ENCODE assay signal across 8 mouse cellular contexts in the genomic region with DNA sequence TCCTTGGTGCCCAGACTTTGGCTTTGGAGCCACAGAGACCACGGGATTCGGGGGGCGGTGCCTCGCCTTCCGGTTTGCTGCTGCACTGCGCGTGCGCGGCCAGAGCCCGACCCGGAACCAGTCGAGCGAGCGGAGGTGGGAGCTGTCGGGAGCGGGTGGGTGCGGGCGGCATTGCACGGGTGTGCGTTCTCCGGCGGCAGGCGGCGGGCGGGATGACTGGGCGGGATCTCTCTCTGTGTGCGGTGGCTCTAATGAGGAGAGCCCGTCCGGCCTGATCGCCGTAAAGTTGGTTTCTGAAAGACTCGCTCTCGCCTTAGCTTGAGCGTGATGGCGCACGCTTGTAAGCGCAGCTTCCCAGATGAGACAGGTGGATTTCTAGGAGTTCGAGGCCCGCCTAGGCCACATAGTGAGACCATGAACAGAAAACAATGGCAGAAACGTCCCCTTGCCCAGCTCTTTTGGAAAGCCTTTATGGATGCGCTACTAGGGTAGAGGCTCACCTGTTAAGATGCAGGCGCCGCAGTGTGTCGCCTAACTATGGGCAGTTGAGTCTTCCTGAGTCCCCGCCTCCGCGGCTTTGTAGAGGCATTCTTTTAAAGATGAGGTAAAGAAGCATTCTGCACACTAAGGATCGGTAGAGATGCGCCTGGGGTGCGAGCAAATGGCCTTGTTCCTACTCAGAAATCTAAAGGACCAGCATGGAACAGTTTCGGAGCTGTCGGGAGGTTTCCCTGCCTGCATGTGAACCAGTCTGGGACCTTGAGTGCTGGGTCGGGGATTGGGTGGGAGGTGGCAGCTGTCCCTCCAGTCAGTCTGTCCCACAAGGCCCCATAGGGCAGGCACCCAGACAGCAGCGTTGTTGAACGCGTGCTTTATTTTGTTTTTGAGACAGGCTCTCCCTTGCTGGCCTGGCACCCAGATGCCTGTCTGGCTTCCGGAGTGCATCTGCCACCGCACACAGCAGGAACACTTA. TPM values are rescaled to one million over a fixed set of nuclear protein-coding genes. Genes with fewer than 3 reads are reported as not detected.
A peak's percentile ranks its signal among the peaks of the same experiment; 100 is the strongest.
DNase-seq lines count a peak whose midpoint lies in the region; ATAC-seq and TF ChIP-seq lines count a peak whose summit lies in the region.

Gene Mtg2 (plus strand): TSS at position 108 of the 973 bp plus-strand sequence.

- DNase-seq in G1E (ENCODE audit: low spot score), result peak; percentile 94
- DNase-seq in cerebellum, adult 18-20 months, result peak; percentile 94 to 97
- DNase-seq in forebrain, postnatal 0 days, result peak; percentile 97
- DNase-seq in heart, postnatal 4 days, result peak; percentile 97
- DNase-seq in layer of hippocampus, adult 8-10 months (ENCODE audit: low spot score in 2 of 2), result peak; percentile 93 to 96
- DNase-seq in ovary, adult 18-20 months (ENCODE audit: low spot score), result peak; percentile 89
- peak; percentile 92 for DNase-seq in thymus, postnatal 0 days (ENCODE audit: low spot score)

- peak within 1 kb of the TSS; percentile 79 for H3K4me3 ChIP-seq in G1E (ENCODE audit: low read depth, low read length)
- H3K4me3 ChIP-seq in forebrain, postnatal 0 days (ENCODE audit: low read depth, low read length), result peak within 1 kb of the TSS; percentile 58
- peak within 1 kb of the TSS; percentile 84 for H3K4me3 ChIP-seq in lung, embryonic 15.5 days

- peaks cover 26% of the 10 kb centered on the region for H3K4me1 ChIP-seq in G1E (ENCODE audit: insufficient read depth, low read depth, low read length)
- peaks cover 5% of the 10 kb centered on the region; the same call in 1 of the 2 replicates for H3K4me1 ChIP-seq in forebrain, postnatal 0 days (ENCODE audit: insufficient read depth)
- H3K4me1 ChIP-seq in lung, embryonic 15.5 days, result peaks cover 12% of the 10 kb centered on the region

- peak within 1 kb of the TSS; percentile 63 for H3K4me2 ChIP-seq in forebrain, postnatal 0 days (ENCODE audit: low read depth)
- H3K4me2 ChIP-seq in lung, embryonic 15.5 days, result peak within 1 kb of the TSS; percentile 91

- 3% methylated on average over 58 of the region's 58 CpGs for WGBS in forebrain, postnatal 0 days
- 5% methylated on average over 58 of the region's 58 CpGs for WGBS in lung, embryonic 15.5 days

- no peaks in the 10 kb centered on the region for H3K27me3 ChIP-seq in G1E (ENCODE audit: insufficient read depth, low read length)
- H3K27me3 ChIP-seq in forebrain, postnatal 0 days (ENCODE audit: insufficient read depth, low read length), result no peaks in the 10 kb centered on the region
- H3K27me3 ChIP-seq in lung, embryonic 15.5 days, result no peaks in the 10 kb centered on the region

- H3K9me3 ChIP-seq in G1E (replicated peaks), result no peaks in the 10 kb centered on the region
- no peaks in the 10 kb centered on the region for H3K9me3 ChIP-seq in forebrain, postnatal 0 days (ENCODE audit: low read length)
- H3K9me3 ChIP-seq in lung, embryonic 15.5 days, result no peaks in the 10 kb centered on the region

- peak within 1 kb of the TSS; percentile 70 for H3K9ac ChIP-seq in forebrain, postnatal 0 days
- peak within 1 kb of the TSS; percentile 79 for H3K9ac ChIP-seq in lung, embryonic 15.5 days

- H3K36me3 ChIP-seq in G1E (replicated peaks), result peaks cover 59% of the 10 kb centered on the region
- peaks cover 16% of the 10 kb centered on the region for H3K36me3 ChIP-seq in forebrain, postnatal 0 days (ENCODE audit: insufficient read depth)
- H3K36me3 ChIP-seq in lung, embryonic 15.5 days, result peaks cover 11% of the 10 kb centered on the region; the same call in 1 of the 2 replicates

- peak within 1 kb of the TSS; percentile 90 for H3K27ac ChIP-seq in forebrain, postnatal 0 days (ENCODE audit: low read depth, low read length)
- H3K27ac ChIP-seq in lung, embryonic 15.5 days, result peak within 1 kb of the TSS; percentile 74

- peak; percentile 80 for ATAC-seq in G1E (ENCODE audit: extremely low read depth, insufficient number of reproducible peaks, low FRiP score, poor library complexity, severe bottlenecking)
- ATAC-seq in forebrain, postnatal 0 days, result peak; percentile 98
- ATAC-seq in lung, embryonic 15.5 days (ENCODE audit: borderline replicate concordance, extremely low read depth, low FRiP score, low TSS enrichment), result peak; percentile 96

- no peak for TF ChIP-seq CTCF in G1E (IDR thresholded peaks at IDR 0.05; ENCODE audit: low read depth, low read length)
- TF ChIP-seq CTCF in forebrain, postnatal 0 days (IDR thresholded peaks at IDR 0.05; ENCODE audit: low read depth), result peak; percentile 35

RNA-seq across cellular contexts. Expression of gene Mtg2, which starts in this region (rescaled TPM):
- total RNA-seq in G1E (2014; fragmentation: Nextera tagmentation) (11.0 and 12.3 TPM in 2 replicates), G1E (2017) (21.7 and 24.8 TPM in 2 replicates)
- polyA plus RNA-seq in G1E (2012), result 12.9 and 14.8 TPM in 2 replicates
- 27.9 and 32.2 TPM in 2 replicates for total RNA-seq in forebrain, postnatal 0 days (2014; rRNA removed)
- 23.5 and 25.5 TPM in 2 replicates for polyA plus RNA-seq in forebrain, postnatal 0 days (2015; fragmentation: Nextera tagmentation; extraction: Ambion mirVana)
- 10 to 100 TPM; 14.2 to 16.5 TPM for total RNA-seq in heart, postnatal 4 days (2021)
- 10 to 100 TPM; 15.6 to 25.8 (median 19.3) TPM for total RNA-seq in layer of hippocampus, adult 8-10 months (2022)
- 26.4 and 26.6 TPM in 2 replicates for polyA plus RNA-seq in lung, embryonic 15.5 days (2015; fragmentation: Nextera tagmentation; extraction: Ambion mirVana)
- 25.6 and 25.9 TPM in 2 replicates for polyA plus RNA-seq in thymus, postnatal 0 days (2015; fragmentation: Nextera tagmentation; extraction: Ambion mirVana)

Comparison
In these comparisons a context has a peak if more than half of its experiments do, and no peak if none do; other contexts are left out.
1. Peak in every context shown above with its lines: DNase-seq, ATAC-seq, H3K4me3 ChIP-seq and H3K27ac ChIP-seq.